Mouse (Mus musculus) MEL (cell line): Measurements from ENCODE around the gene Tmem139. TPM values are rescaled to one million over a fixed set of nuclear protein-coding genes. Genes with fewer than 3 reads are reported as not detected.

Experiments used
- DNase-seq: peaks from one replicate; pipeline ENCODE4 v3.0.0; 2011; ENCODE audit warnings: low read depth, low spot score
- H3K27ac ChIP-seq: 2 replicates; pipeline ENCODE4 v1.5.1; 2012; ENCODE audit warnings: low read depth, mild to moderate bottlenecking, control low read depth, low read length, moderate library complexity; ENCODE audit not compliant: control insufficient read depth
- H3K27me3 ChIP-seq, 2 experiments: fragments of 150-350 bp in 1 of 2; sonication (generic) in 1 of 2; 2 replicates each; pipeline ENCODE4 v1.6.1; 2012; ENCODE audit warnings: low read length in 2 of 2, mild to moderate bottlenecking in 2 of 2, improper control_type of control experiment in 1 of 2, moderate library complexity in 1 of 2; ENCODE audit not compliant: insufficient read depth in 2 of 2, control insufficient read depth in 1 of 2
- H3K36me3 ChIP-seq, 2 experiments: 2 replicates each; pipeline ENCODE4 v1.6.1; 2012 to 2014; ENCODE audit warnings: low read length in 2 of 2, improper control_type of control experiment in 1 of 2, inconsistent platforms in 1 of 2, mild to moderate bottlenecking in 1 of 2; ENCODE audit not compliant: insufficient read depth in 2 of 2, control insufficient read depth in 1 of 2
- H3K4me1 ChIP-seq, 2 experiments: fragments of 150-350 bp in 1 of 2; sonication (generic) in 1 of 2; 2 replicates each; pipeline ENCODE4 v1.6.1; 2012; ENCODE audit warnings: low read length in 2 of 2, improper control_type of control experiment in 1 of 2, mild to moderate bottlenecking in 1 of 2; ENCODE audit not compliant: insufficient read depth in 2 of 2, control insufficient read depth in 1 of 2
- H3K4me3 ChIP-seq, 2 experiments: fragments of 150-350 bp in 1 of 2; sonication (generic) in 1 of 2; 2 replicates each; pipeline ENCODE4 v1.5.1; 2012; ENCODE audit warnings: low read depth in 2 of 2, low read length in 2 of 2, mild to moderate bottlenecking in 2 of 2, moderate library complexity in 2 of 2, control low read depth in 1 of 2, improper control_type of control experiment in 1 of 2; ENCODE audit not compliant: control insufficient read depth in 1 of 2, insufficient read depth in 1 of 2
- H3K79me2 ChIP-seq: 2 replicates; pipeline ENCODE4 v1.6.1; 2012; ENCODE audit warnings: mild to moderate bottlenecking, low read length, moderate library complexity; ENCODE audit not compliant: control insufficient read depth, poor library complexity, insufficient read depth
- H3K9ac ChIP-seq: 2 replicates; pipeline ENCODE4 v1.6.1; 2012; ENCODE audit warnings: low read depth, mild to moderate bottlenecking, control low read depth, low read length, moderate library complexity; ENCODE audit not compliant: control insufficient read depth, poor library complexity, severe bottlenecking
- H3K9me3 ChIP-seq: fragments of 150-350 bp; sonication (generic); replicated peaks from 2 replicates; pipeline ENCODE4 v1.6.1; 2012; ENCODE audit warnings: mild to moderate bottlenecking, low read length, improper control_type of control experiment, moderate library complexity; ENCODE audit not compliant: insufficient read depth
- CHD1 ChIP-seq: IDR thresholded peaks from 2 replicates; pipeline ENCODE4 v1.6.1; 2012; ENCODE audit warnings: low read depth, mild to moderate bottlenecking, inconsistent platforms, low read length, improper control_type of control experiment
- ELF1 ChIP-seq: IDR thresholded peaks from 2 replicates; pipeline ENCODE4 v1.6.1; 2014; ENCODE audit warnings: low read depth, mild to moderate bottlenecking, inconsistent platforms, low read length, improper control_type of control experiment, moderate library complexity
- EP300 ChIP-seq, 2 experiments: IDR thresholded peaks; 2 replicates each; pipeline ENCODE4 v1.6.1; 2011; ENCODE audit warnings: improper control_type of control experiment in 2 of 2, low read length in 2 of 2, low read depth in 1 of 2, mild to moderate bottlenecking in 1 of 2
- HCFC1 ChIP-seq: IDR thresholded peaks from 2 replicates; pipeline ENCODE4 v1.6.1; 2012; ENCODE audit warnings: low read depth, mild to moderate bottlenecking, inconsistent platforms, low read length, improper control_type of control experiment, moderate library complexity
- JUND ChIP-seq: IDR thresholded peaks from 2 replicates; pipeline ENCODE4 v1.6.1; 2011; ENCODE audit warnings: low read depth, mild to moderate bottlenecking, improper control_type of control experiment, low read length
- MAX ChIP-seq: IDR thresholded peaks from 2 replicates; pipeline ENCODE4 v1.6.1; 2011; ENCODE audit warnings: low read length, improper control_type of control experiment
- MXI1 ChIP-seq: IDR thresholded peaks from 2 replicates; pipeline ENCODE4 v1.6.1; 2011; ENCODE audit warnings: mild to moderate bottlenecking, low read depth, low read length, improper control_type of control experiment
- MYB ChIP-seq: IDR thresholded peaks from 2 replicates; pipeline ENCODE4 v1.6.1; 2011; ENCODE audit warnings: mild to moderate bottlenecking, low read depth, low read length, improper control_type of control experiment
- NELFE ChIP-seq: IDR thresholded peaks from 2 replicates; pipeline ENCODE4 v1.6.1; 2011; ENCODE audit warnings: low read depth, low read length, improper control_type of control experiment
- NRF1 ChIP-seq: IDR thresholded peaks from 2 replicates; pipeline ENCODE4 v1.6.1; 2014; ENCODE audit warnings: low read depth, mild to moderate bottlenecking, inconsistent platforms, low read length, improper control_type of control experiment, moderate library complexity; ENCODE audit not compliant: poor library complexity, insufficient read depth, severe bottlenecking
- POLR2A ChIP-seq, 2 experiments: IDR thresholded peaks; 2 replicates each; pipeline ENCODE4 v1.6.1; 2011 to 2012; ENCODE audit warnings: low read length in 2 of 2, mild to moderate bottlenecking in 2 of 2, control low read depth in 1 of 2, improper control_type of control experiment in 1 of 2, low read depth in 1 of 2, moderate library complexity in 1 of 2; ENCODE audit not compliant: control insufficient read depth in 1 of 2, insufficient read depth in 1 of 2, poor library complexity in 1 of 2
- SIN3A ChIP-seq: IDR thresholded peaks from 2 replicates; pipeline ENCODE4 v1.6.1; 2012; ENCODE audit warnings: low read length, improper control_type of control experiment, inconsistent platforms
- SMC3 ChIP-seq: IDR thresholded peaks from 2 replicates; pipeline ENCODE4 v1.6.1; 2011; ENCODE audit warnings: low read depth, low read length, improper control_type of control experiment
- USF1 ChIP-seq: IDR thresholded peaks from 2 replicates; pipeline ENCODE4 v1.6.1; 2014; ENCODE audit warnings: low read depth, mild to moderate bottlenecking, inconsistent platforms, low read length, improper control_type of control experiment, moderate library complexity
- USF2 ChIP-seq, 2 experiments: IDR thresholded peaks; 2 replicates each; pipeline ENCODE4 v1.6.1; 2011 to 2012; ENCODE audit warnings: improper control_type of control experiment in 2 of 2, low read length in 2 of 2, borderline replicate concordance in 1 of 2, inconsistent platforms in 1 of 2, low read depth in 1 of 2, mild to moderate bottlenecking in 1 of 2; ENCODE audit not compliant: insufficient read depth in 1 of 2
- polyA plus RNA-seq, 2 experiments: library from polyadenylated mRNA; stranded (reverse) in 1 of 2; unstranded in 1 of 2; fragments of >175 nt in 1 of 2; fragments of >200 nt in 1 of 2; gene quantifications; 2 replicates each; pipeline versions ENCODE4 v1.2.1 to v1.2.4; 2012; ENCODE audit warnings: low replicate concordance in 2 of 2, low read depth in 1 of 2; ENCODE audit not compliant: insufficient read length in 2 of 2, insufficient read depth in 1 of 2, missing spikeins in 1 of 2
- total RNA-seq: library from RNA; depleted of rRNA; stranded (reverse); fragments of 300-350 nt; gene quantifications from 2 replicates; pipeline ENCODE4 v1.2.3, GENCODE M21; 2012

The Tmem139 gene
- total and polyA plus RNA-seq, 3 experiments = 0.08 TPM; not detected in 2

- no peak overlapping the region for H3K27ac ChIP-seq
- H3K4me1 ChIP-seq = no peaks in the 10 kb centered on the region
- no peaks in the 10 kb centered on the region for H3K27me3 ChIP-seq
- no peak for DNase-seq
- no peak overlapping the region for H3K9ac ChIP-seq
- H3K9me3 ChIP-seq = no peaks in the 10 kb centered on the region
- TF ChIP-seq ELF1 = no peak
- no peak for TF ChIP-seq HCFC1
- no peak for TF ChIP-seq CHD1
- TF ChIP-seq MXI1 = no peak
- TF ChIP-seq MAX = no peak
- TF ChIP-seq SMC3 = no peak
- TF ChIP-seq NRF1 = no peak
- no peak for TF ChIP-seq MYB
- no peak for TF ChIP-seq USF2 (IDR thresholded peaks at IDR 0.05; ENCODE audit: borderline replicate concordance in 1 of 2, insufficient read depth in 1 of 2, low read depth in 1 of 2, low read length in 2 of 2)
- H3K36me3 ChIP-seq = no peaks in the 10 kb centered on the region; a peak in 1 of 4 replicates
- no peaks in the 10 kb centered on the region for H3K79me2 ChIP-seq
- H3K4me3 ChIP-seq = no peak overlapping the region
Observed at GRCm38 (mm10) chr6:42287562-42287961, 25.8 kb downstream of the Tmem139 start.

- H3K4me3 ChIP-seq = no peak overlapping the region
- DNase-seq = no peak
- no peak overlapping the region for H3K9ac ChIP-seq
- H3K4me1 ChIP-seq = peaks cover 4 to 10% of the 10 kb centered on the region in 2 experiments
- H3K27ac ChIP-seq = no peak overlapping the region
- TF ChIP-seq JUND = no peak
- no peak for TF ChIP-seq SMC3
- no peak for TF ChIP-seq USF2 (IDR thresholded peaks at IDR 0.05; ENCODE audit: borderline replicate concordance in 1 of 2, insufficient read depth in 1 of 2, low read depth in 1 of 2, low read length in 2 of 2)
- TF ChIP-seq USF1 = no peak
- TF ChIP-seq MYB = no peak
- no peak for TF ChIP-seq EP300 (IDR thresholded peaks at IDR 0.05; ENCODE audit: low read depth in 1 of 2, low read length in 2 of 2)
- no peak for TF ChIP-seq NELFE
- TF ChIP-seq SIN3A = no peak
- TF ChIP-seq POLR2A (IDR thresholded peaks at IDR 0.05; ENCODE audit: control insufficient read depth in 1 of 2, insufficient read depth in 1 of 2, low read depth in 1 of 2, low read length in 2 of 2, poor library complexity in 1 of 2) = no peak
- H3K27me3 ChIP-seq = no peaks in the 10 kb centered on the region
- no peaks in the 10 kb centered on the region for H3K79me2 ChIP-seq
- H3K36me3 ChIP-seq = peaks cover 0 to 19% of the 10 kb centered on the region in 2 experiments; a peak in 2 of 4 replicates
- H3K9me3 ChIP-seq = no peaks in the 10 kb centered on the region
Observed at GRCm38 (mm10) chr6:42293327-42293726, 31.6 kb downstream of the Tmem139 start.
